Mouse (Mus musculus): ENCODE measurements around the gene Gm20708.

The Gm20708 gene

GRCm38 (mm10) chr11:117871376-117871775, 61.9 kb downstream of the Gm20708 start:
- no peak for DNase-seq

- peak; percentile 93 for DNase-seq
Observed at GRCm38 (mm10) chr11:117871911-117872584, 62.6 kb downstream of the Gm20708 start.

- peak; percentile 68 for DNase-seq
Observed at GRCm38 (mm10) chr11:117872861-117873608, 63.6 kb downstream of the Gm20708 start, which contains the start of gene Tha1. Gene Tha1, minus strand, starts transcription at chr11:117873481.

GRCm38 (mm10) chr11:117874419-117874818, 65.0 kb downstream of the Gm20708 start:
- peak; percentile 67 for DNase-seq

GRCm38 (mm10) chr11:117875681-117876080, 66.2 kb downstream of the Gm20708 start:
- peak; percentile 44 for DNase-seq

GRCm38 (mm10) chr11:117877917-117878745, 68.7 kb downstream of the Gm20708 start:
- peak; percentile 68 for DNase-seq

- DNase-seq: no peak
Observed at GRCm38 (mm10) chr11:117878892-117879291, 69.4 kb downstream of the Gm20708 start.

GRCm38 (mm10) chr11:117879676-117880075, 70.2 kb downstream of the Gm20708 start:
- no peak for DNase-seq

GRCm38 (mm10) chr11:117880336-117880976, 71.0 kb downstream of the Gm20708 start:
- no peak for DNase-seq

- no peak for DNase-seq
Observed at GRCm38 (mm10) chr11:117880977-117881358, 71.5 kb downstream of the Gm20708 start.

- DNase-seq: no peak
Observed at GRCm38 (mm10) chr11:117881787-117882186, 72.3 kb downstream of the Gm20708 start.

- DNase-seq: no peak
Observed at GRCm38 (mm10) chr11:117882208-117882607, 72.7 kb downstream of the Gm20708 start.

GRCm38 (mm10) chr11:117886000-117886399, 76.5 kb downstream of the Gm20708 start:
- DNase-seq: no peak

- DNase-seq: no peak
Observed at GRCm38 (mm10) chr11:117888168-117888852, 78.8 kb downstream of the Gm20708 start.

- DNase-seq: no peak
Observed at GRCm38 (mm10) chr11:117888853-117889822, 79.7 kb downstream of the Gm20708 start.

Data from thymus, postnatal 25 days (tissue).